Mouse (Mus musculus): ENCODE measurements around the gene Nlrp9b. TPM values are rescaled to one million over a fixed set of nuclear protein-coding genes. Genes with fewer than 3 reads are reported as not detected.
"Not testable (repeated sequence)": the region's sequence is repeated elsewhere in the genome, so short reads cannot be mapped to it uniquely, and the experiment has no call there.

The Nlrp9b gene
- polyA plus RNA-seq (2017; shearing (Covaris generic)): not detected

DNA sequence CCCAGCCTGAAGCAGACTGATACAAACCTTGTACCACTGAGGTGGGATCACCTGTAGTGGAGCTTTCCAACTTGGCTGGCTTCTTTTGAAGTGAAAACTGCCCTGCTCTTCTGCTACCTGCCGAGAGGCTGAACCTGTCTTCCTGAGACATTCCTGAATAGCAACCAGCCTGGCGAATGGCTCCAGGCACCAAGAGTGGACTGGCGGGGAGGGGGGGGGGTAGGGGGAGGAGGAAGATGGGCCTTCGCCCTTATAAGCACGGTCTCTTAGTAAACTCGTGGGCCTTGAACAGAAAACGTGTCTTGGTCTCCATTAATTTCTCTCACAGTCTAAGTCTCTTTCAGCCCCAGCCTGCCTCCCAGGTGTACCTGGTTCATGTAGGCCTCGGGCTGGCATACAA, at the start of gene Nlrp9b:
Nlrp9b (plus strand) TSS at position 301 of the 400 bp plus-strand sequence.
- not testable (repeated sequence) for ATAC-seq

DNA sequence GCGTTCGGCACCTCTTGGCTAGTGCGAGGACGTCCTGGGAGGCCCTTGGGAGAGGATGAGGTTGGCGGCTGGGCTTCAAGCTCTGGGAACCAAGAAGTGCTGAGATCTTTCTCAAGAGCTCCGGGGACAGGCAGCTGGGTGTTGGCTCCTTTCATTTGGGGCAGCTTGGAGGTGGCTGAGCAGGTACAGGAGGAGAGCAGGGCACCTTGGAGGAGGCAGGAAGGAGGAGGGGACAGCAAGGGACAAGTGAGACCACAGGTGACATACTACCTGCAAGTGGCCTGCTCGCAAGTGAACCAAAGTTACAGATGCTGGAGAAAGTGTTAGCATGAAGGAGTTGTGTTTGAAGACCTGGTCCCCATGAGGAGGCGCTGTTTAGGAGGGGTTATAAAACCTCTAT, 46.6 kb upstream of the Nlrp9b start:
- ATAC-seq: no peak

DNA sequence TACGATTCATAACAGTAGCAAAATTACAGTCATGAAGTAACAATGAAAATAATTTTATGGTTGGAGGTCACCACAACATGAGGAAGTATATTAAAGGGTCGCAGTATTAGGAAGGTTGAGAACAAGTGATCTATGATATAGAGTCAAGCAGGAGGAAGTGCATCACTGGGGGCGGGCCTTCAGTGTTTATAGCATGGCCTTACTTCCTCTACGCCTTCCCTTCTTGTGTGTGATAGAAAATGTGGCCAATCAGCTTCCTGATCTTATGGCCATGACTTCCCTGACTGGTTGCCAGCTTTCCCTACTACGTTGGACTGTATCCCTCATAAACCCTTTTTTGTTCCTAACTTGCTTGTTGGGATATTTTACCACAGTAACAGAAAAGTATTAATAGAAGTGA, 46.1 kb upstream of the Nlrp9b start:
- peak; percentile 32 for ATAC-seq

DNA sequence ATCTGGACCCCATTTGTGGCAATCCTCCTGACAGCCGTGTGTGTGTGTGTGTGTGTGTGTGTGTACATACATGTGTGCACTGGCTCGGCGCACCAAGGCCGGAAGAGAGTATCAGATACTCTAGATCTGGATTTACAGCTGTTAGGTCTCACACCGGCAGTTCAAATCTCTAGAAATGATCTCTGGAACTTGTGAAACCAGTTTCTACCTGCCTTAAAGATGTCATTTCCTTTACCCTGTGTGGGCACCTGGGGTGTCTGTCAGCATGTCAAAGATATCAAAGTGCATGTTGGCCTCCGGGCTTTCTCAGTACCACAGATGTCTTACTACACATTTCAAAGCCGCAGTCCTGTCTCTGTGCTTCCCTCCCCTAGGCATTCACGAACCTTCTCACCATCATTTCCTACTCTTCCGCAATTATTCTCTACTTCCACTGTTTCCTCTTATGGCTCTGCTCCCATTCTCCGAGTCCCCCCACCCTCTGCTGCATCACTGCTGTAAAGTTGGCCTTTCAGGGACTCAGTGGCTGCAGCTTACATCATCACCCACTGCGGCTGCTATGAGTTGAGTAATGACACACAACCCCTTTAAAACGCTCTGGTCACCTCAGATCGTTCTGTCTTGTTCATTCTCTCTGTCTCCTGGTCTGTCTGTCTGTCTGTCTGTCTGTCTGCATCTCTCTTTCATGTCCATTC, 45.3 kb upstream of the Nlrp9b start:
- ATAC-seq: peak; percentile 80

DNA sequence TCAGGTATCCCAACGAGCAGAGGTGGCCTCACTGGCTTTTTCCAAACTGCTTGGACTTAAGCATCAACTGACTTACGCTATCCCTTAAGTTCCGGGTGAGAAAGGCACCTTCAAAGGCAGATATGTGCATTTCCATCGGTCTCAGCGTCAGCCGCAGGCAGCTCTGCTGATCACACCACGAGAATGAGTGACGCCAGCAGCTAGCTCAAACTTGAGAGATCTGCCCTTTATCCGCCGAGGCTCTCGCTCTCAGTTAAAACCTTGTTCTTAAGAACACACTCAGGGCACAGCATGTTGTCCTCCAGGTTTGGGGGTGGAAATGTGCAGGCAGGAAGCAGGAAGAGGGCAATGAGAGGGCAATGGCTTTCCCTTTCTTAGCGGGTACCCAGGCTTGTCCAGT, 42.3 kb upstream of the Nlrp9b start:
- ATAC-seq: peak; percentile 27

DNA sequence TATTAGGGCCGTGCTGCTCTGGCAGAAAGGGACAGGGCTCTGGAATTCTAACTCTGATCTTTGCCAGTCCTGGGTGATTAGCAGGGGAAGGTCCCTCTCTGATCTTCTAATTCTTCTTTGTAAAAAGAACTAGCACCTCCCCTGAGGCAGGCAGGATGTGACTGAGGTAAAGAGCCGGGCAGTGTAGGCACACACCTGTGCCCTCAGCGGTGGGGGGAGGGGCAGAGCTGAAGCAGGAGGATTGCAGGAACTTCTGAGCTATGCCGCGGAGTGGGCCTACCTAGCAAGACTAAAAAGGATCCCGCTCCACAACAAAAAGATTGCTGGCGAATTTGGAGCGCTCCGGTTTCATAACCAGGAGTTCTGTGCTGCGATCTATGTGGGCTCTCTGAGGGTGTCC, 41.3 kb upstream of the Nlrp9b start:
- peak; percentile 17 for ATAC-seq

DNA sequence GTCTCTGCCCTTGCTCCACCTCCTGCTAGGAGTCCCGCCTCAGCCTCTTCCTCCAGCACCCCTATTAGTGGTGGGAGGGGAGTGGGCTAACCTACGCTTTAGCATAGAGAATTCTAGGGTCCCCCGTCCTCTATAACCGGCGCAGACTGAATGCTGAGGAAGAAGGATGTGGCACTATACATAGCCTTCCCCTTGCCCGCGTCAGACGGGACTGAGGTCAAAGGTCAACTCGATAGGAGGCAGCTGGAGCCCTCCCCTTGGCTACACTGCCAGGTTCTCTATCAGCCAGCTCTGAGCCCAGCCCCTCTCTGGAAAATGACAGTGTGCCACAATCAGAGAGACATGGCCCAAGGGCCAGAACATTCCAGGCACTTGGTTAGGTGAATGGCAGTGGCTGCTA, 40.7 kb upstream of the Nlrp9b start, which contains the start of gene Igsf23:
Igsf23 (minus strand) TSS at position 168 of the 400 bp plus-strand sequence.
- ATAC-seq: no peak

DNA sequence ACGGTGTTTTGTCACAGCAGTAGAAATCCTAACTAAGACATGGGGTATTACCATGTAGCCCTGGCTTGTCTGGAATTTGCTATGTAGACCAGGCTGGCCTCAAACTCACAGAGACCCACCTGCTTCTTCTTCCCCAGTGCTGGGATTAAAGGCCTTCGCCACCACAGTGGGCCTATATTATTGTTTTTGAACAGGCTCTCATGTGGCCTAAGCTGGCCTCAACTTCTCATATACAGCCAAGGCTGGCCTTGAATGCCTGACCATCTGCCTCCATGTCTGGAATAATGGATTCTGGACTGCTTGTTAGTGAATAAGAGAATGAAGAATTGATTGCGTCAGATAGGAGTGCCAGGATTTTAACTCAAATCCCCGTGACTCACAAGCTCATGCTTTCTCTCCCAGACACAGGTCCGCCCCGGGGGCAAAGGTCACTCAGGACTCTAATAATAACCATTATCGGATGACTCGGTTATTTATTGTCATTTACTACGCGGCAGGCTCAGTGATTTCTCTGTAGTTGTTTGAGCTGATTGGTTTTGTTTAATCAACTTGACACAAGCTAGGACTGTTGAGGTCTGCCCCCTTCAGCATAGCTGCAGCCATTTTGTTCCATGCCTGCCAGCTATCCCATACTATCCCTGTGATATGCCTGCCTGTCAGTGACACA, 38.8 kb upstream of the Nlrp9b start:
- ATAC-seq: no peak

DNA sequence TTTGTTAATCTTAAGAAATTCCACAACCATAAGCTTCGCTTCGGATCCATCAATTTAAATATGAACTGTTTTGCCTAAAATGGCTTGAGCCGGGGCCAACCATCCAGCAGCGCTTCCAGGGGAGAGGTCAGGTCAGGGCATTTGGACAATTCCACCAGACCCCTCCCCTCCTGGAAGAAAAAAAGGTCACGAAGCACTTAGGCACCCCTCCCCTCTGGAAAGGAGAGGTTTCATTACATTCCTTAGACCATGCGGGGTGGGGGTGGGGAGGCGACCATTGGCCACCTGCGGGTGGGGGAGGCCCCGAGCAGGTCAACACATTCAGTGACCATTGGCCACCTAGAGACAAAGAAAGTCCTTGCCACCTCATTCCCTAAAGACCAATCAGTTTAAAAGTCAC, 38.2 kb upstream of the Nlrp9b start:
- no peak for ATAC-seq

DNA sequence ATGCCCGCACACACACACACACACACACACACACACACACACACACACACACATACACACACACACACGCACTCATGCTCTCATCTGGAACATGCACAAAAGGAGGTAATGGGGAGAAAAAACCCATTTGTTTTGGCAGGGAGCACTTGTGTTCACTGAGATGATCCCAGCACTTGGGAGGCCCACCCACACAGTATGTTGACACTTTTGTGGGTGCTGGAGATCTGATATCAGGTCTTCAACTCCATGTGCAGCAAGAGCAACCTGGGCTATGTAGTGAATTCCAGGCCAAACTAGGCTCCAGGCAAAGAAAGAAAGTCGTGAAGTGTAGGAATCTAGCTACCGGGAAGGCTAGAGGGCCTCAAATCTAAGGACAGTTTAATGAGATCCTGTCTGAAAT, 35.4 kb upstream of the Nlrp9b start:
- no peak for ATAC-seq

DNA sequence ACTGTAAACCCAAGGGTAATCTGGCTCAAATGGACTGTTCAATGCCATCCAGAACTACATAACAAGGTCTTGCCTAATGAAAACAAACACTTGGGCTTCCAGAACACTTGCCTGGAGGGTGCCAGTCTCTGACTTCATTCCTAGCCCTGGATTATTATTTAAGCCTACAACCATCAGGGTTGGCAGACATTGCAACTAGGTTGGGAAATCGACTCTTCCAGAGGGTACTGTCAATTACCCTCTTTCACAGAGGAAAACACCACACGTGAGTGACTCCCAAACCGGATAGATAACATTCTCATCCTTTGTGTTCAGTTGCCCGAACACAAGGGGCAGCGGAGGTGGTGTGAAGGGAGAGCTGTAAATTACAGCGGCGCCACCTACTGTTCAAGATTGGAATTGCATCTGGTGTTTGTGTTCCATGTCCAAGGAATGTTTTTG, 34.9 kb upstream of the Nlrp9b start:
- peak; percentile 74 for ATAC-seq

DNA sequence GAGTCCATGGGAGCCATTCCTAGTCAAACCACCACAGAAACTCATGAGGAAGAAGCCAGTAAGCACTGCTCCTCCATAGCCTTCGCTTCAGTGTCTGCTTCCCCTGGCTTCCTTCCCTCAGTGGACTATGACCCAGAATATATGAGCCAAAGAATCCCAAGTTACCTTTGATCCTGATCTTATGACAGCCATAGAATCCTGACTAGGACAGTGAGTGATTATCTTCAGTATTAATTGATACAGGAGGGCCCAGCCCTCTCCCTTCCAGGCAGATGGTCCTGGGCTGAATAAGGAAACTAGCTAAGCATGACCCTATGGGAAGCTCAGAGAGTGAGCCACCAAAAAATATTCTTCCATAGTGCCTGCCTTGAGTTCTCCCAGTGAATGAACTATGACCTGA, 28.8 kb upstream of the Nlrp9b start:
- ATAC-seq: no peak

DNA sequence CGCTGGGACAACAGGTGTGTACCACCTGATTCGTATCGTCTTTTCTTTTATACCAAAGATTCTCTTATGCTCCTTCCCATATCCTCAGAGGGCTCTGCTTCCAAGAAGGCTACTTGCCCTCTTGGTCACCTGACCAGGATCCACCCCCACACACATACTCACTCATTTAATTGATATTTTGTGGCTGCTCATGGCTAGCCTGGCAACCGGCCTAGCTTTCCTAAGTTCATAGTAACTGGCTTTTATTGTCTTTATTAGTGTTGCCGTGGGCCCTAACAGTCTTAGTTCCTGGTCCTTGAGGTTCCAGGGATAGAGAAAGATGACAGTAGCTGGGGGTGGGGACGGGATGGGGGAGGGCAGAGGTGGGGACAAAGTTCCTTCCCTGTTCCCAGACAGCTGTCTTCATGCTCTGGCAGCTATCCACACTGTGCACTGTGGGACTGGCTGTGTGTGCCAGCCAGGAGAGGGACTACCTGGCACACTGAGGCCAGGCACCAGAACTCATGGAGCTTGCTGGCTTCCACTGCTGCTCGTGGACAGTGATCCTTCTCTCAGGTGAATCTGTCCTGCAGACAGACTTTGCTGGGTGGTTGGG, 26.2 kb upstream of the Nlrp9b start, which contains the start of gene Ceacam20:
Ceacam20 (plus strand) TSS at position 428 of the 595 bp plus-strand sequence.
- ATAC-seq: no peak

DNA sequence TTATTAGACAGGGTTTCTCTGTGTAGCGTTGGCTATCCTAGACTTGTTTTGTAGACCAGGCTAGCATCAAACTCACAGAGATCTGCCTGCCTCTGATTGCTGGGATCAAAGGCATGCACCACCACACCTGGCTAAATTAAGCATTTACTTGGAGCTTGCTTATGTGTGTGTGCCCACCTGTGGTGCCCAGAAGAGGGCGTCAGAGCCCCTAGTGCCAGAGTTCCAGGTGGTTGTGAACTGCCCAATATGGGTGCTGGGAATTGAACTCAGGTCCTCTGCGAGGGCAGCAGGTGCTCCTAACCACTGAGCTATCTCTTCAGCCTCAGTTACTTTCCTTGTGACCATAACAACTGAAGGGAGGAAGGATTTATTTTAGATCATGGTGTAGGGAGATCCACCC, 22.2 kb upstream of the Nlrp9b start:
- no peak for ATAC-seq

DNA sequence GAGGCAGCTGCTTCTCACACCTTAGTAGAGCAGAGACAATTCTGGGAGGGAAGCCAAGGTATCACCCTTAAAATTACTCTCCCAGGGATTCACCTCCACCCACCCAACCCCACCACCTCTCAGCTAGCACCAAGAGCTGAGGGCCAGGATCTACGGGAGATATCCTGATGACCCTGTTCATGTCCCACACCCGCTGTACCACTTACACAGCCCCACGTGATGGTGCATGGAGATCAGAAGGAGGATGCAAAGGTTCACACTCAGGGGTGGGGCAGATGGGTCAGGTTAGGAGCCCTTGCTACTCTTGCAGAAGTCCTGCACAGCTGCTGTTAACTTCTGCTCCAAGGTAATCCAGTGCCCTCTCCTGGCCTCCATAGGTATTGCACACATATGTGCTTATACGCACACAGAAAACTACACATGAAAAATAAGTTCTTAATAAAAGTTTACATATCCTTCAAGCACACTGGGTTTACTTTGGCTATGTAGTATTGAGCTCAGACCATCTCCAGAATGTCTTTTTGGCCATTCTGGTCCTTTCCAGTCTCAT, 21.6 kb upstream of the Nlrp9b start:
- no peak for ATAC-seq

DNA sequence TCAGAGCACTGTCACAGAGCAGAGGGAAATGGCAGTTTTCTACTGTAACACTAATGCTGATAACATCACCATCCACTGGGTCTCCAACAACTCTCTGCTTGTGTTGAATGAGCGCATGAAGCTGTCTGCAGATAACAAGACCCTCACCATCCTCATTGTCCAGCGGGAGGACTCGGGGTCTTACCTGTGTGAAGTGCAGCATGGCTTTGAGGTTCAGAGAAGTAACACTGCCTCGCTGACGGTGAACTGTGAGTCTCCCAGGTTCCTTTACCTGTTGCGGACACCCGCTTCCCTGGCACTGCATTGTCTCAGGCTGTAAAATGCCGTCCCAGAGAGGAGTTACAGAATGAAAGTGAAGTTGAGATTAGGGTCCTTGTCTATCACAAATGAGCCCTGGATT, 21.1 kb upstream of the Nlrp9b start:
- ATAC-seq: no peak

DNA sequence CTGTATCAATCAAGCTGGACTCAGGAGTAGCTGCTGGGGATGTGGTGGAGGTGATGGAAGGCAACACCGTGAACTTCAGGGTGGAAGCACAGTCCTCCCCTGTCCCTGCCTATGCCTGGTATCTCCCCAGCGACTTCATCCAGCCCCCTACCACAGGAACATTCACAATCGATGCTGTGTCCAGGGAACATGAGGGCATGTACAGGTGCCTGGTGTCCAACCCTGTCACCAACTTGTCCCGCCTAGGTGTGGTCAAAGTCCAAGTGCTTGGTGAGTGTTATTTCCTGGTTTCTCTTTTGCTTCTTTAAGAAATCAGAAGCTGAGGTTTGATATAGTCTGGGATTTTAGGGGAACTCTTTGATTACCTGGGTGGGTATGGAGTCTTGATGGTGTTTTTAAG, 19.7 kb upstream of the Nlrp9b start:
- ATAC-seq: no peak

DNA sequence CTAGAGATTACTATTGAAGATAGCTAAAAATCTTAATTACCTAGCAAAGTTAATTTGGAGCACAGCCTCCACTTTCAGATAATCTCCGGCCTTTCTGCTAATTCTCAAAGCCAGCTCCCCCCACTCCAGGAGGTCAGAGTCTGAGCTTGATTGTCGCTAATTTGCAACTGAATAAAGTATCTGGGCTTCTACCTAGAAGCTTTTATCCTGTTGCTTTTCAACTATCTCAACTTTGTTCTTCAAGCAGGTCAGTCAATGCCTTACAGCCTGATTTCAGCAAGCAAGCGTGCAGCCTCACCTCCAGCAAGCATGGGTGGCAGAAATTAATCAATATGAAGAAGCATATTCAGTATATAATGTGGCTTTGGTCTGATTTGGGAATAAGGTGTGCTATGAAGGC, 5.5 kb downstream of the Nlrp9b start:
- ATAC-seq: not testable (repeated sequence)

DNA sequence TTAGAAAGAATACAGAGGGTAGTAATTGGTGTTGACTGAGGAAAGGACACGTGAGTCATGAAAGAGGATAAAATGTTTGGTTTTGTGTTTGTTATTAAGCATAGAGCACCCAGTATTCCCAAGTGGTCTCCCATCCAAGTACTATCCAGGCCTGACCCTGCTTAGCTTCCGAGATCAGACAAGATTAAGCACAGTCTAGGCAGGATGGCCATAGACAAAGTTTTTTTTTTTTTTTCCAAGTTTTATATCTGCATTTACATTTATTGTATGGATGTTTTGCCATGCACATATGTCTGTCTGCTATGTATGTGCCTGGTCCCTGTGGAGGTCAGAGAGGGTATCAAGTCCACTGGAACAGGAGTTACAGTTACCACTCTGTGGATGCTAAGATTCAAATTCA, 18.7 kb downstream of the Nlrp9b start:
- no peak for ATAC-seq

DNA sequence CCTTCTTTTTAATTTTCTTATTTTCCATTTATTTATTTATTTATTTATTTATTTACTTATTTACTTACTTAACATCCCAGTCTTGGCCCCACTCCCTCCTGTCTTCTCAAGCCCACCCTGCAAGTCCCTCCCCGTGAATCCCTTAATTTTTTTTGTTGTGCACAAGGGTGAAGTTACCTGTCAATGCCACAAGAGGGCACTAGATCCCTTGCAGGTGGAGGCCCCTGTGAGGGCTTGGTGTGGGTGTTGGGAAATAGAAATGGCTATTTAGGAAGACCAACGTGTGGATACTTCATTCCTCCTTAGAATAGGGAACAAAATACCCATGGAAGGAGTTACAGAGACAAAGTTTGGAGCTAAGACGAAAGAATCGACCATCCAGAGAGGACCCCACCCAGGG, 72.8 kb downstream of the Nlrp9b start:
- not testable (repeated sequence) for ATAC-seq

DNA sequence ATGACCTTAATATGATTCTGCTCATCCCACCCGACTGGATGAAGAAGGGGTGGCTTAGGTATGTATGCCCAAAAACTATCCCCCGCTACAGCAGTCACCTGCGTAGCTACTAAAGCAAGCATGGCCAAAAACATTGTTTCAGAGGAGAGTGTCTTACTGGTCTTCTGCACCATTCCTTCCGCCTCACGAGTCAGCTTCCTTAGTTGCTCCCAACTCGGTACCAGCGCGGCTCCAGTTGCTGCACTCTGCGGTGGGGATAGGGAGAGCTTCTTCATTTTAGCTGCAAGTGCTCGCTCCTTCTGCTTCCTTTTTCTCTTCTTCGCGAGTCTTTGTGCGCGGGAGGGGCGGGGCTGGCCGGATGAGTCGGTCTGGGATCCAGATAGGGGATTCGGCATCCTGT, 86.9 kb downstream of the Nlrp9b start:
- not testable (repeated sequence) for ATAC-seq

DNA sequence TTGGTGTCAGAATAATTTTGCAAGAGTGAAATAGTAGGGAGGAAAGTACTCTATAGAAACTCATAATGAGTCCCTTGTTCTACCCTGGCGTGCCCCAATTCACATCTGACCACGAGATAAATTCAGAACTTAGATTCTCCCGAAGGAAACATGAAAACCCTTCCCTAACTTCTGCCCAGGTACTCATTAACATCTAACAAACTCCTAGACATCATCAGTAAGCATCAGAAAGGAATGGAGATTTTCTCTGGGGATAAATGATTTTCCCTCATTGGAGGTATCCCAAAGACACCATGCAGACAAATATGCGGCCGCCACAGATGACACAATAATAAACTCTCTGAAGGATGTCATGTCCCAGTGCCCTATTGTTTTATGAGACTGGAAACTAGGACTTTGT, 108.1 kb downstream of the Nlrp9b start, which contains the start of gene Vmn1r91:
Vmn1r91 (plus strand) TSS at position 301 of the 400 bp plus-strand sequence.
- ATAC-seq: not testable (repeated sequence)

DNA sequence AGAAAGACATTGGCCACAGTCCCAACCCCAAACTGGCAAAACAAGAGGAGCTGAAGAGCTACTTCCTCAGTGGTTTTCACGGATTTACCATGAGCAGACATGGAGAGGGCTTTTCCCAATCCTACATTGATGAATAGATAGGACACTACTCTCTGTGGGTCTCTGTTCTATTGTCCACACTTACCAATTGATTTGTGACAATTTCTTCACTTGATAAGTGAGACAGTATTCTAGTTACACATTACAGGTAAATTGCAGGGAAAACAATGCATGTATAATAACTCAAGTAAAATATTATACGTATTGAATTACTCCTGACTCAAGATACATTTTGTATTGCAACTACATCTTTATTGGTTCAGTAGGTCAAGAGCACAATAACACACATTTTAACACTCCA, 131.2 kb downstream of the Nlrp9b start, which contains the start of gene Gm16442:
Gm16442 (minus strand) TSS at position 101 of the 400 bp plus-strand sequence.
- not testable (repeated sequence) for ATAC-seq
